Mouse (Mus musculus) urinary bladder, postnatal 14 days (tissue): ENCODE results near the gene Cilp2.

Experiments used
- DNase-seq: peaks from one replicate; pipeline ENCODE4 v3.0.0; 2021; ENCODE audit warnings: low spot score

Cilp2 gene

DNA sequence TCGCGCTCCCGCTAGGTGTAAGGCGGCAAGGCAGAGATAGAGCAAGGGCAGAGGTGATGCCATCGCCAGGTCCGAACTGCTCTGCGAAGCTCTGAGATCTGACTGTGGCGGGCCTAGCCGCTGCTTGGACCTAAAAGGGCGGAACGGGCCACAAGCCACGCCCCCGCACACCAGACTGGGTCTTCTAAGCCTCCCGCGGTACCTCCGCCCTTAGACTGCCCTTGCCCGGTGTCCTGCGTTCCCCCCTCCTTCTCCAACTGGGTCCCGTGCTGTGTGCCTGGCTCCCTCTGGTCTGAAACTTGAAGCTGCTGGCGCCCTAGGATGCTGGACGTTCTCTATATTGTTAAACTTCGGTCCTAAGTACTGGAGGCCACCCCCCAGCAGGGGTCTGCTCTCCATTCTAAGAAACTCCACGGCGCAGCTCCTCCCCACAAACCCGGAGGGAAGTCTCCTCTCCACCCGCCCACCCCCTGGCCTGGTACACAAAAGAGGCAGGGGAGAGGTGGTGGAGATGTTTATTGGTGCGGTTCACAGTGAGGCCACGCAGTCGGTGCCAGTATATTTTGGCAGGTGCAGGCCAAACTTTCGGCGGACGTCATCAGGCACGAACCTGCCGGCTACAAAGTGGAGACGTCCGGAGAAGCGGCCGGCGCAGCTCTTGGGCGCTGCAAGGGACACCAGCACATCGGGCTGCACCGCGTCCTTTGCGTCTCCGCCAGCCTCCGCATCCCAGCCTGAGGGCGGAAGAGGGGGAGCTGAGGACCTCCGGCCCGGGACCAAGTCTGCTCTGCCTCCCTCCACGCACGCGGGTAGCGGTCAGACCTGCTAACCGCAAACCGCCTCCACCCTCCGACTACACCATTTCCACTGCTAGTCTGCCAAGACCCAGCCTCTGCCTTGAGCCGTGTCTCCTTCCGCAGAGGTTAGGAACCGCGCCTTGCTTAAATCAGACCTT lies at the start of gene Cilp2:
Gene Cilp2, minus strand, starts transcription at position 399 of the 955 bp plus-strand sequence.
- DNase-seq = no peak

DNA sequence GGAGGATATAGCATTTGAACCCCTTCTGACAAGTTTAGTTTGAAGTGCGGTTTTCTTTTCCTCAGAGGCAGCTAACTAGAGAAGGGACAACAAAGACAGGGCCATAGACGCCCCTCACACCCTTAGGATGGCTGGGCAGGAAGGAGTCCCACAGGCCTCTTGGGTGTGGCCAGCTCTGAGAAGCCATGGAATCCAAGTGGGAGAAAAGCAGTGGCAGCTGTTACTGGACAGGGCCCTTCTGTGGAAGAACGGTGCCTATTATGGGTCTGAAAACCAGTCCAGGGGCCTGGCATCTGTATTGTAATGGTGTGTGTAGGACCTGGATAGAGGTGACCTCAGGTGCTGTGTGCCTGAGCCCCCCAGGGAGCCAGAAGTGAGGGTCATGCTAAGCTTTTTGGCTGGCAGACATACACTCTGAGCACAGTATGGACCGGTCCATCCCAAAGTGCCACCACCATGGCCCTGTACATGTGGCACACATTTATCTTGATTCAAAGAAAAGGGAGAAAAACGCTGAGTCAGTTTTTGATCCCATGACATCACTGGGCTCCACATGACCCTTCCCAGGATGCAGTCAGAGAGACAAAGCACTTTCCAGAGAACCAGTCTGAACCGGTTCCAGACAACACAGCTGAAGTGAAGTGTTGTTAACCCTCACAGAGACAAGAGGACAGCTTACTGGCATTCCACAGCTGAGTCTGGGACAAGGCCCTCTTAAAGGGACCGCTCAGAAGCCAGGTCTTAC lies 48.7 kb upstream of the Cilp2 start:
- peak; percentile 53 for DNase-seq

DNA sequence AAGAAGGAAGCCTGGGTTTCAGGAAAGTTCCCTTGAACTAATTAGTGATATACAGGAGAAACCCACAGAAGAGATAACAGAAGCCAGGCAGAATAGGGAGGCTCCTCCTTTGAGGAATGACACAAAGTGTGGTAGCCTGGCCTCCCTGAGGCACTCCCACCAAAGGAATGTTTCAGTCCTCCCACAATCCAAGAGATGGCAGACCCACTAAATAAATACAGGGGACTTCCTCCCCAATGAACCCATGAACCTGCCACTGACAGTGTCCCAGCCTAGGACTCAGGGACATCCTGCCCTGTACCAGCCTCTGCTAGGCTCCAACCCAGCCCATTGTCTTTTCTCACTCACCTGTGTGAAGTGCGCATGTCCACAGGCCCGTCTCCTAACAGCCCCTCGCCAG lies 47.9 kb upstream of the Cilp2 start:
- DNase-seq = no peak

DNA sequence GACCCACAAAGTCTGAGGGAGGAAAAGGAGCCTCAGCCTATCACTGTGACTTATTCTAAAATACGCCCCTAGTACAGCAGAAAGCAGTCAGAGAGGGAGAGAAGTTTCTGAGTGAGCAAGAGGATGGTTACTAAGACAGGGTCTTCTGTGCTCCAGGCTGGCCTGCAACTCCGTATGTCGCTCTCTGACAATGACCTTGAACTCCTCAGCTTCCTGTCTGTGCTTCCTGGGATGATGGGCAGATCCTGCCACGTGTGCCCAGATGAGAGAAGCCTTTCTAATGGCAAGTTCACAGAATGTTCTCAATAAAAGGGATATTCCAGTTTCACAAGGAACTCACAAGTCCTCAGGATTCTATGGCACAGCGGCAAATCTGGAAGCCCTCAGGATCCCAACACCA lies 47.1 kb upstream of the Cilp2 start:
- no peak for DNase-seq

DNA sequence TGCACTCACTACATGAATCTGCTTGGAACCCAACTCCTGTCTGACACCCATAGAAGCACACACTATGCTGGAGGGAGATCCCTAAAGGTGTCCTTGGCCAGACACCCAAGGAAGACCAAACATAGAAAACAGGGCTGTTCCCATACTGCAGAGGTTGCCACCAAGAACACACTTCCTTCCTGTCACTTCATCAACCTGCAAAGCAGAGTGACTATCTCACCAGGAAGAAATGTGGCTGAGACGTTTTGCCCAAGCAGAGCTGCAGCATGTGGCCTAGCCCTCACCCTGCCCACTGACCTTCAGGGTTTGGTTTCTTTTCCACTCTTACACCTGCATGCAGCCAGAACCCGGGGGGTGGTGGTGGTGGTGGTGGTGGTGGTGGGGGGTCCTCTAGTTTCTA lies 46.3 kb upstream of the Cilp2 start:
- DNase-seq = no peak

DNA sequence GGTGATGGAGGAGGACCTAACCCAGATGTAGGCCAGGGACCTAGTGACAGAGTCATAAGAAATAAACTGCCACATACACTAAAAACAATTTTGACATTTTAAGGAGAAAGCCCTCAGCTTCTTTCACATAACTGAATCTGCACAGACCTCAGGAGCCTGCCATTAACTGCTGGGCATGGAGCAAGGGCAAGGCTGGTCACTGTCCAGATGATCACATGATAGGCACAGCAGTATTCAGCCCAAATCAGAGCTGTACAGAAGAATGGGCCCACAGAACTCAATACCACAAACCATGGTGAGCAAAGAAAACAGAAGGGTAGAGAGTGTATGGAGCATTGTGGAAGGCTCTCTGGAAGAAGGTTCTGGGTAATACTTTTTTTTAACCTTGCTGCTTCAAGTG lies 39.4 kb upstream of the Cilp2 start:
- DNase-seq = no peak

DNA sequence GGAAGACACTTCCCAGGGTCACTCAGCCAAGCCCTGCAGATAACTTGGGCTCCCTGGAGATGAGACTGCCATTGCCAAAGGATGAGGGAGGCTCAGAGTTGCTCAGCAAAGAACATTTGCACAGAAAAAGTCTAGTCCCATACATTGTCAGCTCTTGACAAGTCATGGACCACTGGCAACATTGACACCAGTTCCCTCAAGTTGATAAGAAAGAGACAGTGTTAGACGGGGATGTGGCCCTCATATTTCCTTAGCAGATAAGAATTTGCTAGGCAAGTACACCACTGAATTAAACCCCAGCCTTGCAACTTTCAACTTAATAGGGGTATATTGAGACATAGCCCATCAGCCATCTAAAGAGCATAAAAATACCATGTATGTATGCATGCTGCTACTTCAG lies 36.5 kb upstream of the Cilp2 start:
- DNase-seq = no peak

DNA sequence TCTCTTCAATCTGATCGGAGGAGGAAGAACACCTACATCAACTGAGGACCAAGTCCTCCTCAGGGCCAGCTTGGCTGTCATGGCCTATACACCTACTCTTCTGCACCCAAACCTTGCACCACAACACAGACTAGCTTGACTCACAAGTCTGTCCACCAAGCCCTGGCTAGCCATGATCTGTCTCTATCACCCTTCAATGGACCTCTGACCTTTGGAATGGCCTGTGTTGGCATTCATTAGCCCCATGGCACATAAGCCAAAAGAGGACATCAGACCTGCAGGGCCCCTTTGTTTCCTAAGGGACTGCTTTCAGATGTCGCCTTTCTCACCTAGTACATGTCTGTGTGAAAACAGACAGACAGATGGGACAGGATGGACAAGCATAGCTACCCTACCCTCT lies 33.7 kb upstream of the Cilp2 start:
- no peak for DNase-seq

DNA sequence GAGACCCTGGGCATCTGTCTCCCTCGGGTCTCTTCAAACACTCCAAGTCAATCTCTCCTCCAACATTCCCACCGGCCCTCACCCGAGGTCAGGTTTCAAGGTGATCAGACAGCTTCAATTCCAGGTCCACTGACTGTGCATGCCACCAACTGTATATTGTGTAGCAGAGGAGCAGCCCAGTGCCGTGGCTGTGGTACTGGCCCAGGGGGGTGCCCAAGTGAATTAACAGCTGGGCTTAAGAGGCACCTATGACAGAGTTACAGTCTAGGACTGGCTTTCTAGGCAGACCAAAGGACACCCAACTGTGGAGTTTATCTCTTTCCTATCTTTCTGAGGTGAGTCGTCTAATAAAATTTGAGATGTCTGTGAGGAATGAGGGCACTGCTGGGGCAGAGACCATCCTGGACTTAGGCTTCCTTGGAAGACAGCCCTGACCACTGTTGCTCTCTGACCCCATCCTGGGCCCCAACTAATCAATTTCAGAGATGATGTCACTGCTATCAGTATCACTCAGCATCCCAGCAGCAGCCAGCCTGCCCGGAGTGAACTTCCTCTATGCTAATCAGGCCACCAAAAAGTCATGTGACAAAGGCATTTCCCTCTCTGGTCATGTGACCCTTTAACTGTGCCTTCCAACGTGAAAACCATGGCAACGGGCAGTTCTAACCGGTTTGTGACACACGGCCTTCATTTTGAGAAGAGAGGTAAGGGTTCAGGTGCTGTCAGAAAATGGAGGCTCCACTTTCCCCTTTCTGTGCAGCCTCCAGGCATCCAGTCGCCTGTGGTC lies 32.6 kb upstream of the Cilp2 start:
- peak; percentile 60 for DNase-seq

DNA sequence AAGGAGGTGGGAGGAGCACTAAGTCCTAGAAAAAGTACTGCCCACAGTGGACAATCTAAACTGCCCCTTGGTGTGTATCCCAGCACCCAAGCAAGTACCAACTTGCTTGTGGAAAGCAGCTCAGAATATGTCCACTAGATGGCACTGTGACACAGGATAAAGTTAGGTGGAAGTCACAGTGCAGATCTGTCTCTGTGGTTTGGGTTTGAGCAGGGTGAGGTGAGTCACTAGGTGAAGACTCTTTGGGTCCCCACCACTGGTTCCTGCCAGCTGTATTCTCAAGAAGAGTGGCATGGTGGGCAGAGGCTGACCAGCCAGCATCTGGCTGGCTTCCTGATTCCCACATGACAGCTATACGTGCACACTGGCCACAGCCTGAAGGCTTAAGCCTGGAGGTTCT lies 31.5 kb upstream of the Cilp2 start:
- DNase-seq = peak; percentile 80

DNA sequence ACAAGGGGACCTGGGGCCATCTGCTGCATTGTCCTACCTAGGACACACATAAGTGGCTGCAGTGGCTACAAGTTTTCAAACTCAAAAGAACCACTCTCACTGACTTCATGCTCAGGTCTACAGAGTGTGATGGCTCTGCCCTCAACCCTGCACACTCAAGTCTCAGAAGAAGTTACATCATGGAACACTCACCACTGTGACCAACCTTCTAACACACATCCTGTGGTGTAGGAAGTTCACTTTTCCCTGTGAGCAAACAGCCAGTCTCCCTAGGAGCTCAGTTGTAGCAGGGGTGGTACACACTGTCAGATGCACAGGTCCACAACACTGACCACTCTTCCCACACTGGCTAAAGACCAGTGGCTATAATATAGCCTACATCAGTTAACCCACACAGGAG lies 31.0 kb upstream of the Cilp2 start:
- no peak for DNase-seq

DNA sequence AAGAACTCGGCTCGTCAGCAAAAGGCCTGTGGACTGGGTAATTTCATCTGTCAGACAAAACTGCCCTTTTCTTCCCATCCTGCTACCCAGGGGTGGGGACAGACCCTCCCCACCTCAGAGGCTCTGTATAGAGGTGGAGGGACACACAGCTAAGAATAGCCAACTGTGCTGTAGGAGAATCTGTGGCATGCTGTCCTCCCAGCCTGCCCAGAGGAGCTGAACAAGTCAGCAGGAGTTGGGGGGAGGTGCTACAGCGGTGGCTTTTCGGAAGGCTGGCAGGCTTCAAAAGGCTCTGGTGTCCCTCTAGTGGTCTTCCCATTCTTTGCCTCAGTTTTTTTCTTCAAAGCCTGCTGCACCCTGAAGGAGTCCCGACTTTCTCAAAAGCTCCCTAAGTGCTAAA lies 28.3 kb upstream of the Cilp2 start:
- DNase-seq = no peak

DNA sequence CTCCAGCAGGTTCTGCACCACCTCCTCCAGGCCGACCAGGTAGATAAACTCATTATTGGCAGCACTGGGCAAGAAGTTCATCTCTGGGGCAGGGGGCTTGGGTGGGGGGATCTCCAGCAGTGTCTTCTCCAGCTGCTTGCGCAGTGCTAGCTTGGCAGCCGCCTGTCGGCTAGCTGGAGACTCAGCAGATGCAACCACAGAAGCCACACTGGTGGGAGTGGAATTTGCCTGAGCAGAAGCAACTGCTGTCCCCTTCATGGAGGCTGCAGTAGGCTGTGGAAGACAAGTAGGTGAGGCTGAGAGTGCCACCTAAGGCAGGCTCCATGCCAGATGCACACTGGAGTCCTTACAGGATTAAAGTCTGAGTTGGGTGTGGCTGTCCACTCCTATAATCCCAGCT lies 27.0 kb upstream of the Cilp2 start:
- no peak for DNase-seq

DNA sequence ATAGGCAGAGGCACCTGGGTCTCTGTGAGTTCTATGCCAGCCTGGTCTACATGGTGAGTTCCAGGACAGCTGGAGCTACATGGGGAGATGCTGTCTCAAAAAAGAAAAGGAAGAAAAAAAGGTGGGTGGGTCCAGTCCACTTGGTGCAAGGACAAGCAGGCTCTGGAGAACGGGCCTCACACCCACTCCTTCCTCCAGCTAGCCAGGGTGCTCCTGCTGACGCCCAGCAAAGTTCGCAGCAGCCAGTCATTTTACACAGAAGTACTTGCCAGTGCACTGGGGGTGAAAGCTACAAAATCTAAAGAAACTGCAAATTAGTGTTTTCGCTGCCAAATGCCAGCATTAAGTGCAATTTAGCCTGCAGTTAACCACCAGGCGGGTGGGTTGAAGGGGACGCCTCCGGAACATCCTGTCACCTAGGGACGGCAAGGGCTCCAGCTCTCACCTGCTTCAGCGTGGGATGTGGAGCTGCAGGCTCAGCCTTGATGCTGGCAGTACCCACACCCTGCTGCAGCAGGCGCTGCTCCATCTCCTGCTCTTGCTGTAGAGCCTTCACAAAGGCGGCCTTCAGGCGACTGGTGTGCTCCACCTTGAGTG lies 25.1 kb upstream of the Cilp2 start:
- no peak for DNase-seq

DNA sequence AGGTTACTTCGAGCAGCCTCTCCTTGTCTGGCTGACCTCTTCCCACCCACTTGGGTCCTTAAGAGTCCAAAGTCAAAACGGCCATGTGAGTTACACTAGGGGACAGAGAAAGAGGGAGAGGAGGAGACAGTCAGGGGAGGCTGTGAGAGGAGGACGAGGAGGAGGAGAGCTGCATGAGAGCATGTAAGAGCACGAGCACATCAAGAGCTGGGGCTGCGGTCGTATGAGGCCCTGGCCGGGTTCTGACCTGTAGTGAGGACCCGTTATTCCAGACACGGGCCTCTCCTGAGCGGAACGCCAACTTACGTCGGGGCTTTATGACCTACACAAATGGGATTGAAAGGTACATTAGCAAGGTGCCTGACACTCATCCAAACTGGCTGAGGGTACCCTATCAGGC lies 24.4 kb upstream of the Cilp2 start:
- no peak for DNase-seq

DNA sequence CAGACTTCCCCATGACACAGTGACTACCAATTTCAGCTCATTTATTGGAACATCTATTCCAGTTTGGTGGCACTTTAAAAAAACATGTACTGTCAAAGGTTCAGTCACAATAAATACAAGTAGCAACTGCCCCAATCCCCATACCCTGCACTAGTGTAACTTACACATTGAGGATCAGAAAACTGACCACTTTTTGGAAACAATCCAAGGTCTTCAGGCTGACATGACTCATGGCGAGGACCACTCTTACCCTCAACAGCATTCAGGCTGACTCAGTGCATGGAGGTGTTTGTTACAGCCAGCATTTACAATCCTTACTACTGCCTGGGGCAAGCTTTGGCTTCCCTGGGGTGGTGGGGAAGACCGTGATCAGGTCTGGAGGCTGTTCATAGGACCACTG lies 19.6 kb upstream of the Cilp2 start:
- DNase-seq = no peak

DNA sequence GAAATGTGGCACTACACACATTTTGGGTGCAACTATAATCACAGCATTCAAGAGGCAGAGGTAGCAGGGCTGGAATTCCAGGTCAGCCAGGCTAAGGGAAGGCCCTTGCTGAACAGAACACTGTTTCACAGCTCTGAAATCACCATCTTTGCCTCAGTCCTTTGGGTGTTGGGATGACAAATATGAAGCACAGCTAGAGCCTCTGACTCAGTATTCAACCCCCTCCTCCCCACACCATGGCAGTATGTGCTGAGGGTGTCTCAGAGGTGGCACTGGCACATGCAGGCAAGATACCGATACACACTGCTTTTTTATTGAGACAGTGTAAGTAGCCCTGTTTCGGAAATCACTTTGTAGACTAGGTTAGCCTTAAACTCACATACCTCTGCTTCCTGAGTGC lies 18.8 kb upstream of the Cilp2 start:
- no peak for DNase-seq

DNA sequence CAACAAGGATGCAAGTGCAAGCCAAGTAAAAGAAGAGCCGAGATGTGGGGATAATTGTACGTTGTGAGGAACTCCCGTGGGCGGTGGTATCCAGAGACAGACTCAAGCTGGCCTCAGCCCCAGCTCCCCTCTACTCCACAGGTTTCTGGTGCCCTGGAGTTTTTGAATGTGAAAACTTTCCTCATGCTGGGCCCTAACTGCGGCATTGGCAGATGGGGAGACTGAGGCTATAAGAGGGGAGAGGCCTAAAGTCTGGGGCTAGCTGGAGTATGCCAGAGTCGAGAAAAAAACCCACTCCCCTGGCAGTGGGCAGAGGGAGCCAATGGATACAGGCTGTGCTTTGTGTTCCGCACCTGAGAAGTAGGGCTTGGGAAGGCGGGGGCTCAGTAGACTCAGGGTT lies 16.6 kb upstream of the Cilp2 start:
- DNase-seq = no peak

DNA sequence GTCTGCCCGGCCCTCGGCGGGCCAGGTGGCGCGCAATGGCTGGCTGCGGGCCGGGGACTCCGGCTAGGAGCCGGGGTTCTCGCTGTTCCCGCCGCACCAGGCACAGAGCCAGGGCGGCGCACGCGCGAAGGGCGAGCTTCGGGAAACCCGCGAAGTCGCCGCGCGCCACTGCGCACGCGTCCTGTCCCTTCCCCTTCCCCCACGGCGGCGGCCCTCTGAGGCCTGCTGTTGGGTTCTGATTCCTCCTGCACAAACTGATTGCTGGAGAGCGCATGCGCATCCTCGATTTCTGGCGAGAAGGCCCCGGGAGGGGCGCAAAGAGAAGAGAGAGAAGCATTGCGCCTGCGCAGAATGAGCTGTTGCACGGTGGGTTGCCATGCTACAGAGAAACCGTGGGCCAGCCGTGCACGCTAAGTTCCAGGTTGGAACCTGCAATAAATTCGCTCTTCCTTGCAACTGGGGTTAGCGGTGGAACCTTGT lies 15.6 kb upstream of the Cilp2 start:
- peak; percentile 99 for DNase-seq

DNA sequence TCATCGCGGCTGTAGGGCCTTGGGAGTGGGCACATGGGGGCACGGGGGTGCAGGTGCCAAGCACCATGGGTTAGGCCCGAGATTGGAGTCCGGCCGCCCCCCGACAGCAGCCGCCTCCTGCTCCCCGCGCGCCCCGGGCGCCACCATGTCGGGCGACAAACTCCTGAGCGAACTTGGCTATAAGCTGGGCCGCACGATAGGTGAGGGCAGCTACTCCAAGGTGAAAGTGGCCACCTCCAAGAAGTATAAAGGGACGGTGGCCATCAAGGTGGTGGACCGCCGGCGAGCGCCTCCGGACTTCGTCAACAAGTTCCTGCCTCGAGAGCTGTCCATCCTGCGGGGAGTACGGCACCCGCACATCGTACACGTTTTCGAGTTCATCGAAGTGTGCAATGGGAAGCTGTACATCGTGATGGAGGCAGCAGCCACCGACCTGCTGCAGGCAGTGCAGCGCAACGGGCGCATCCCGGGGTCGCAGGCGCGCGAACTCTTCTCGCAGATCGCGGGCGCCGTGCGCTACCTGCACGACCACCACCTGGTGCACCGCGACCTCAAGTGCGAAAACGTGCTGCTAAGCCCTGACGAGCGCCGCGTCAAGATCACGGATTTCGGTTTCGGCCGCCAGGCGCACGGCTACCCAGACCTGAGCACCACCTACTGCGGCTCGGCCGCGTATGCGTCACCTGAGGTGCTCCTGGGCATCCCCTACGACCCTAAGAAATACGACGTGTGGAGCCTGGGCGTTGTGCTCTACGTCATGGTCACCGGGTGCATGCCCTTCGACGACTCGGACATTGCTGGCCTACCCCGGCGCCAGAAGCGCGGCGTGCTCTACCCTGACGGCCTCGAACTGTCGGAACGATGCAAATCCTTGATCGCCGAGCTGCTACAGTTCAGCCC lies 14.9 kb upstream of the Cilp2 start, which contains the start of the genes Tssk6, Ndufa13 and Yjefn3:
Gene Tssk6, plus strand, starts transcription at position 22 of the 900 bp plus-strand sequence.
Gene Ndufa13, minus strand, starts transcription at position 396 of the 900 bp plus-strand sequence.
Gene Yjefn3, minus strand, starts transcription at position 550 of the 900 bp plus-strand sequence.
- no peak for DNase-seq
